Mouse (Mus musculus): ENCODE measurements around the gene Lingo1. TPM values are rescaled to one million over a fixed set of nuclear protein-coding genes. Genes with fewer than 3 reads are reported as not detected.

Lingo1 gene
- total RNA-seq, 2 experiments from 2014 or later, result 285 to 307 TPM

DNA sequence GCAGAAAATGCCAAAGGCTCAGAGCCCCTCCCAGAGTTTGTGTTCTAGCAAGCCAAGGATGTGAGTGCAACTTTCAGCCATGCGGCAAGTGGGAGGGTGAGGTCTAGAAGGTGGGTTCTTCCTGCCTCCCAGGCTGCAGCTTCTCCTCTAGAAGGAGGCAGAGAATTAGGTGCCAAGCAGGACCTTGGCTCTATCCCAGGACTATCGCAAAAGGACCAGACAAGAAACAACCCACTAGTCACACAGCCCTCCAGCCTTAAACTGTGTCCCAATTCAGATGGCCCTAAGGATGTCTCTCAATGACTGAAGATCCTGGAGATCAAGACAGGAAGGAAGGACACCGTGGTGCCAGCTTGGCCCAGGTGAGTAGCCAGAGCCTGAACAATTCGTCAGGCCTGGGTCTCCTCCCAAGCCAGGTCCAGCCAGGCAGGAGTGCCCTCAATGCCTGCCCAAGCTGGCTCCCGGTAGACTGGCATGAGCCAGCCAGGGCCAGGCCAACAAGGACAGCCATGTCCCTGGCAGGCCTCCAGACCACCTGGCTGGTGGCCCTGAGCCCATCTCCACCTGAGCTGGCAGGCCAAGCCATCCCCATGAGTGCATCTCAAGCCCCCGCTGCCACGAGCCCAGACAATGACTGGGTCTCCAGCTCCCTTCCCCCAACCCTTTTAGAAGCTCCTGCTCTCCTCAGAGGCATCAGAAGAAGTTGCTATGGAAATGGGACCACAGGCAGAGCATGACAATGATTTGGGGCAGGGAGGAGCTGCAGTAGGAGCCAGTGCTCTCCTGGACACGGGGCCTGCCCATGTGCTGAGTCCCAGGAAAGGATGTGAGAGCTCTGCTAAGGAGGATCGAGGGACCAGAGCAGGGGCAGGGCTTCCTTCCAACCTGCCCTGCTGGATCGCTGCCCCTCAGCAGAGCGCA lies 19.1 kb downstream of the Lingo1 start:
- DNase-seq (ENCODE audit: low spot score in 2 of 2), result peak; percentile 47 to 57

DNA sequence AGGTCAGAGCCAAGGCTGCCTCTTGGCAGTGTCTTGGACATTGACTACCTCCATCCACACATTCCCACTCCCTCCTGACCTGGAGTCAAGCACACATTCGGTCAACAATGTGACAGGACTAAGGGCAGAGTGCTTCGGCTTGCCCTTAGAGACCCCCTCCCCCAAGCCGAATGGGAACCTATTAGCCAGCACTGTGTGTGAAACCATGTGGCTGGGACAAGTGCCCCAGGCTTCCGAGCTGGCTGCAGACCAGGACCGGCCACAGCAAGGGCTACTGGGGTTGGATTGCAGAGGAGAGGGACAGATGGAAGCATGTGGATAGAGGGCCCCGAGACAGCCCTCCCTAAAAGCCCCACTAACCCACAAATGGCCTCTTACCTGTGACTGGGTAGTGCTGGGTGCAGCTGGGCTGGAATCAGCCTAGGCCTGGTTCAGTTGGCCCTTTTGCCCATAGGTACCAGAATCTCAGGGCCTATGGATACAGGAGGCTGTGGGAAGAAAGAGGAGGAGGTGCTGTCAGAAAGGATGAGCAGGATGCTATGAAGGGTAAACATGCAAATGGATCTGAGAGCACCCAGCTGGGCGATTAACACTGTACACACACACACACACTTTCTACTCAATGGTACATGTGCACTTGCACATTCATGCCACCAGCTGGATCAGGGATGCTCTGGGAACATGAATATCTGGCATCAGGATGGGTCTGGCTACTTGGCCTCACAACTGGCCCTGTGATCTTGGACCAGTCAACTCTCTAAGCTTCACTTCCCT lies 20.9 kb downstream of the Lingo1 start:
- no peak for DNase-seq (ENCODE audit: low spot score in 2 of 2)

DNA sequence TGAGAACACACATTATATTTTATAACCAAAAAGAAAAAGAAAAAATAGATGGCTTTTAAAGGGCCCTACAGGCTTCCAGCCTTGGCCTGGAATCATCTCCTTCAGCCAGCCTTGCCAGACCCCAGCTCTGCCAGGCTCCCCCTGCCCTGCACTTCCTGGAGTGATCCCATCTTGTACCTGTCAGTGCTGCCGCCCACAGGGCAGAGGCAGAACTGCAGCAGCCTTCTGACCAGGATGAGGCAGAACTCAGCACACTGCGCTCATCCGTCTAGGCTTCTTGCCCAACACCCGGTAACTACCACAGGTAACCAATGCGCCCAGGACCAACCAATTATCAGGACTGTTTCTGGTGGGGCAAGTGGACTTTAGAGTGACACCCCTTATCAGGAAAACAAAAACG lies 22.0 kb downstream of the Lingo1 start:
- peak; percentile 70 to 79 for DNase-seq (ENCODE audit: low spot score in 2 of 2)

DNA sequence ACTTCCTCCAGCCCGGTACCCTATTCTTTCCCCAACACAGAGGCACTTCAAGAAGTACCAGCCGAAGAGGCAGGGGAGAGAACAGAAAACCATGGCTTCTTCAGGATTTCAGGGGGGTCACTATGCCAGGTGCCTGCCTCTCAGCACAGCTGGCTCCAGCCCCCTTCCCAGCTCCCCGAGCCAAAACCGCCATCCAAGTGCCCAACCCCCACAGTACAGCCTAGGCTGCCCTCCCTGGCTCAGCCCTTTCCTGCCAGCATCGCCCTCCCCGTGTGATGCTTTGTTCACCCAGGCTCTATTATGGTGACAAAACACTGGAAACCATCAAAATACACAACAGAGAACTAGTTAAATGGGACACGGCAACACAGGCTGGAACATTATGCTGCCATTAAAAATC lies 22.6 kb downstream of the Lingo1 start:
- no peak for DNase-seq (ENCODE audit: low spot score in 2 of 2)

DNA sequence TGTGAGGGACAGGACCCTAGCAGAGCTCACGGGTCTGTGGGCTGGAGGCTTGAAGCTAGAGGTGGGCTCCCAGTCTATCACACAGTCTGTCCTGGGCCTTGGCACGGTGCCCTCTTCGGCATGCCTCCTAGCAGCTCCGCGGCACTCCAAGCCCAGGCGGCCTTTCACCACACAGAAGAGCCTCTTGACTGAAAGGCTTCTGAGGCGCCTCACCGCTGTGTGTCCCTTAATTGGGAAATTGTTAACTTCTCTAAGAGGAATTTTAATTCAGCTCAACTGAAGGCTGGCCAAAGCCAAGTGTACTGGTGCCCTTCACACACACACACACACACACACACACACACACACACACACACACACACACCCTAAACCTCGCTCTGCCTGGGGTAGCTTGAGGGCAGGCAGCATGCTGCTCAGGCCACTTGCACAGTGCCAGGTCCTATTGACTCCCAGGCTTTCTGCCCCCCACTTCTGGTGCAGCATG lies 28.6 kb downstream of the Lingo1 start:
- DNase-seq (ENCODE audit: low spot score in 2 of 2), result peak; percentile 58 to 73

DNA sequence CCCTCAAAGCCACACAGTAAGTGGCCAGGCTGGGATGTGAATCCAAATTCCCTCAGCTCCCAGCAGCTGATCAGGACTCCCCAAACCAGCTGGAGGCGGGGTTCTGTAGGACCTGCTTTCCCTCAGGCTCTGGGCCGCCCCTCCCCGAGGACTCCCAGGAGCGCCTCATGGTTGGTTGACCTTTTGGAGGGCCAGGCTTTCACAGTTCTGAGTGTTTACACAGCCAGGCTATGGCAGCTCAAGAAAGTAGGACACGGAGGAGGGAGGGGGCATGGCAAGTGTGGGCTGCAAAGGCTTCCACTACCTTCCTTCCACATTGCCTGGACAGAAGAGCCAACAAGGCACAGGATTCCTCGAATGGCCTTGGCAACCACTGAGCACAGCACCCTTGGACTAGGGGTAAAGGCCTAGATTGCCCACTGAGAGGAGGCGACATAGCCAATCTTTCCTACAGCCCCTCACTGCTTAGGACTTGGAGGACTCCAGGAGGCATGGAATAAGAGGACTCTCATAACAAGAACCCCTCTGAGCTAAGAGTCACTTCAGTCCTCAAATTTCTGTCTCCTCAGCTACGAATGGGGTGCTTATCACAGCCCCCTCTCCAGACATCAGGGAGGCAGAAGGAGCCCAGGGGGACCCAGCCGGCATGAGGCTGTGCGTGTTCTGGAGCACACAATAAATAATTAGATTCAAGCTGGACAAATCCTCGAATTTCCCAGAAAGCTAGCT lies 29.5 kb downstream of the Lingo1 start:
- DNase-seq (ENCODE audit: low spot score in 2 of 2), result no peak

DNA sequence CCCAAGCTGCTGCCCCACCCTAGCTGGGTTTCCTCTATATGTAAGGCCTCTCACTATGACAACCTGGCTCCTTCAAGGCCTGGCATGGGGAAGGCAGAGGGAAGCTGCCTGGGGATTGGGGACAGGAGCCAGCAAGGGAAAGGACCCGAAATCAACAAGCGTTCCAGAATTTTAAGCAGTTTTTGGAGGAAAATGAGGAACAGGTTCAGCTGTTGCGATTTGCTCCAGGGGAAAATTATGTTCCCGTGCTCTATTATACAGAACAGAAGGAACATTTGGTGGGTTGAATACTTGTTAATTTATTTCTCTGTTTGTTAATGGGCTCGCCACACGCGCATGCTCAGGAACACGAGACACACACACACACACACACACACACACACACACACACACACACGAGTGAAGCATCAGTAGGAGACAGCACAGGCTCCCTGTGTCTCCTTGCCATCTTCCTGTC lies 34.1 kb downstream of the Lingo1 start:
- DNase-seq (ENCODE audit: low spot score in 2 of 2), result peak; percentile 56 to 63

DNA sequence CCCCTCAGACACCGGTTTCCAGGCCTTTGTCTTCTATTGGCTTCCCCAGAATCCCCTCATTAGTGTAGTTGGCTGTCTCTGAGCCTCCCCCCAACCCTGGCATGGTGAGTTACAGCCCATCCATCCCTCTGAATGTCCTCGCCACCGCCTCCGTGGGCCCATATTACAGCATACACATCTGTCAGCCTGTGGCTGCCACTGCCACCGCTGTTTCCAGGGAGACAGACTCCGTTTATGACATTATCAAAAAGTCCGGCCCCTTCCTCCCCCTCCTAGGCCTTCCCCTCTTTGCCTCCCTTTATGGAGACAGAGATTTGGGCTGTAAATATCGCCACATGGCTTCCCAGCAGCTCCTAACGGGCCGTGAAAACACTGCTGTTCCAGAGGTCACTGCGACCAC lies 38.5 kb downstream of the Lingo1 start:
- no peak for DNase-seq (ENCODE audit: low spot score in 2 of 2)

DNA sequence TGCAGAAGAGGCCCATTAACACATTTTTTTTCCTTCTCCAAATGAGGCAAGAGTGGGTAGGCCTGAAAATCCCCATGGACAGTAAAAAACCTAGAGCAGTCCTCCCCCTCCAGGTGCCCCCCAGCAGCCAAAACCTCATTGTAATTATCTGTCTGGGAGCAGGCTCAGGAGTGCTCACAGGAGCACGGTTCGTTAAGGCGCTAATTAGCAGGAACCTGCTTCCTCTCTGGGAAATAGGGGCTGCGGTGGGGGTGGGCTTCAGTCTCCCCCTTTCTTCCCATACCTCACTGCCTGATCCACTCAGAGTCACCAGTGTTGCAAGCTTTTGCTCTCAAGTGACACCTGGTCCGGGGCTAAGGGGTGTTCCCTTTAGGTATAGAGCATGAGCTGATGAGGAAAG lies 41.1 kb downstream of the Lingo1 start:
- no peak for DNase-seq (ENCODE audit: low spot score in 2 of 2)

DNA sequence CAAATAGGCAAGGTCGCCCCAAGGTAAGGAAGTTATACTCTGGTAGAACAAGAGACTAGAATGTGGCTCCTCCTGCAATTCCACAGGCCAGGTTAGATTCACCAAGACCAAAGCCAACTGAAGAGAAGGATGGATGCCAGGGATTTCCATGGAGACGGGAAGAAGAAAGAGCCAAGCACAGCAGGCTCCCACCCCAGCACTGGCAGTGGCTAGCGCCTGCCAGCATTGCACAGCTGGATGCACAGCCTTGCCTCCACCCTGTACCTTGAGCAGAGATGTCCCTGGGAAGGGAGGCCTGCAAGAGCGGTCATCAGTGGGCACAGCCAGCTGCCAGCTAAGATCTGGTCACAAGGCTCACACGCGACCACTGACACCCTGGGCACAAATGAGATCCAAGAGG lies 42.9 kb downstream of the Lingo1 start:
- no peak for DNase-seq (ENCODE audit: low spot score in 2 of 2)

DNA sequence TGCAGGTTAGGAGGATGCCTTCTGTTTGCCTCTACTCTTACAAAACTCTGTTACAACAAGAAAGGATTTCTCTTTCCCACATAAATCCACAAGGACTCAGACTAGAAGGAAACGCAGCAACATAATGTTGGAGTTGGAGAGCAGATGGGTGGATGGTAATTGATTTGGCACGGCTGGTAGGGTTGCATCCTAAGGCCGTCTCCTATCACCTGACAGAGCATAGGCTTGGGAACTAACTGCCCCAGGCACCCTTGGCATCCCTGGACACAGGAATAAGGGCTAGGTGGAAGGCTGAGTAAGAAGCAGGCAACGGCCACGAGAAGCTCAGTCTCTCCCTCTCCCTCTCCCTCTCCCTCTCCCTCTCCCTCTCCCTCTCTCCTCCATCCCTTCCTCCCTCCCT lies 48.2 kb downstream of the Lingo1 start:
- DNase-seq (ENCODE audit: low spot score in 2 of 2), result no peak

DNA sequence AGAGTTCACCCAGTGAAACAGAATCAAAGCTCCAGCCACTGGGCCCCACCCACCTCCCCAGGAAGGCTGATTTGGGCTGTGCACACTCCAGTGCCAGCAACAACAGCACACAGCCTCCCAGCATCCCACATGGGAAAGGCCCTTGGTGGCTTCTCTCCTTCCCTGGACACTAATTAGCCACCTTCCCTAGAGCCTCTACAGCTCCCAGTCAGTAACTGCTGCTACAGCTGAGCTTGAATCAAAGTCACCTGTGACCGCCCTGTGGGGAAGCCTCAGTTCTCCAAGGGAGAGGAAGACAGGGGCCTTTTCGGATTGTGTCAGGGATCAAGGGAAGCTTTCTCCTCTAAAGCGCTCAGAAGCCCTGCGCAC lies 49.4 kb downstream of the Lingo1 start:
- no peak for DNase-seq (ENCODE audit: low spot score in 2 of 2)

DNA sequence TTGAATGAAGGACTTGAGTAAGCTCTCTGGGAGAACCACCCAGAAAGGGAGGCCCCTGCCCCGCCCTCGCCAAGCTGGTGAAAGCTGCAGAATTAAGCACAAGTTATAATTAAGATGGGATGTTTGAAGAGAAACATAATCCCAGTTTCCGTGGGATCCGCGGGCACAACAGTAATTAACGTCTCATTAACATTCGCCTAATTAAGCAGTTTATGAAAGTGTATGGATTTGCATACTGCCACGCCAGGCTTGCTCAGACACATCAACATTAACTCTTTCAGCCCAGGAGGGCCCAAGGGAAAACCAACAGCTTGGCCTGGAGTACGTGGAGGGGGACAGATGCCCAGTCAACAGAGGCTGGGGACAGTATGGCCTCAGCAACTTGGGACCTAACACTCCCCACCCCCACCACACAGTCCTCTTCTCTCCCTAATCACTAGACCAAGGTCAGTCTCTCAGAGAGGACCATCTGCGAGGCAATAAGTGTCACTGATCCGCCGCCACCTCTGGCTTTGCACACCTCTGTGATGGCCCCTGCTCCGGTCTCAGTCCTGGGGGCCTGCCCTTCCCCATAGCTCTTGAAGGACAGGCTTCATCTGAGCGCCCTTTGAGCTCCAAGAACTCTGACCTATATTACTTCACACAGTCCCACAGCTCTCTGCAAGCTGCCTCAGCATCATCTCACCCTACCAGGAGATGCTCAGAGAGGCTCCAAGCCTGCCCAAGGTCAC lies 49.9 kb downstream of the Lingo1 start:
- DNase-seq (ENCODE audit: low spot score in 2 of 2), result no peak

DNA sequence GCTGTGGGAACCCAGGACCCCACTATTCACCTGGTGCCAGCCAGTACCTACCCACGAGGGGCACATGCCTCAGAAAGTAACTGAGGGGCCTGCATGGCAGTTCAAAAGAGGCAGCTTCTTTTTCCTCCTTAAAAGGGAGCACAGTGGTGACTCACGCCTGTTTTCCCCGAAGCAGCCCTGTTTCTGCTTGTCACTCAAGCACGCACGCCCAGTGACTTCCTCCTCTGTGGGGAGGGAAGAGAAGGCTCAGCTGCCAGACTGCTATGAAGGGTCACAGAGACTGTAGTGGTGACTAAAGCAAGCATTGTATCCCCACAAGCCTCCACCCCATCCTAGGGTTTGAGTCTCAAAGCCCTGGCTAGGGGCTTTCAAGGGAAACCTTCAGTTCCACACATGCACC lies 51.9 kb downstream of the Lingo1 start:
- DNase-seq (ENCODE audit: low spot score in 2 of 2), result no peak

DNA sequence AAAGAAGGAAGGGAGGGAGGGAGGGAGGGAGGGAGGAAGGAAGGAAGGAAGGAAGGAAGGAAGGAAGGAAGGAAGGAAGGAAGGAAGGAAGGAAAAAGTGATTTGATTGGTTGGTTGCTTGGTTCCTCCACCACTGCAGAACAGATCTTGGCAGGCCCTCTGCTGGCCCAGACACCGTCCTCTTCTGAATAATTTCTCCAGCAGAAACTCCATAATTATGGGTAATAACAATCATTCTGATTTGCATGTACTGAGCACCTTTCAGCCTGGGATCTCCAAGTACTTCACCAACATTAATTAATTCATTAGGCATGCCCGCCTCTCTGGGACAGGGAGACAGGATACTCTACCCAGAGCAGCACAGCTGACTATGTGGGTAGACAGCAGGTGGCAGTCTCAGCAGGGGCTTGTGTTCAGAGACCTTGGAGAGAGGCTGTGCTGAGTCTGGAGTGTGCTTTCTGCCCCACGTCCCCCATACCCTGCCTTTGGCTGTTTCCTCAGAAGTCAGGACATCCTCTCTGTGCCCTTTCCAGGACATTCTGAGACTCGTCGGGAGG lies 57.0 kb downstream of the Lingo1 start:
- peak; percentile 49 to 61 for DNase-seq (ENCODE audit: low spot score in 2 of 2)

DNA sequence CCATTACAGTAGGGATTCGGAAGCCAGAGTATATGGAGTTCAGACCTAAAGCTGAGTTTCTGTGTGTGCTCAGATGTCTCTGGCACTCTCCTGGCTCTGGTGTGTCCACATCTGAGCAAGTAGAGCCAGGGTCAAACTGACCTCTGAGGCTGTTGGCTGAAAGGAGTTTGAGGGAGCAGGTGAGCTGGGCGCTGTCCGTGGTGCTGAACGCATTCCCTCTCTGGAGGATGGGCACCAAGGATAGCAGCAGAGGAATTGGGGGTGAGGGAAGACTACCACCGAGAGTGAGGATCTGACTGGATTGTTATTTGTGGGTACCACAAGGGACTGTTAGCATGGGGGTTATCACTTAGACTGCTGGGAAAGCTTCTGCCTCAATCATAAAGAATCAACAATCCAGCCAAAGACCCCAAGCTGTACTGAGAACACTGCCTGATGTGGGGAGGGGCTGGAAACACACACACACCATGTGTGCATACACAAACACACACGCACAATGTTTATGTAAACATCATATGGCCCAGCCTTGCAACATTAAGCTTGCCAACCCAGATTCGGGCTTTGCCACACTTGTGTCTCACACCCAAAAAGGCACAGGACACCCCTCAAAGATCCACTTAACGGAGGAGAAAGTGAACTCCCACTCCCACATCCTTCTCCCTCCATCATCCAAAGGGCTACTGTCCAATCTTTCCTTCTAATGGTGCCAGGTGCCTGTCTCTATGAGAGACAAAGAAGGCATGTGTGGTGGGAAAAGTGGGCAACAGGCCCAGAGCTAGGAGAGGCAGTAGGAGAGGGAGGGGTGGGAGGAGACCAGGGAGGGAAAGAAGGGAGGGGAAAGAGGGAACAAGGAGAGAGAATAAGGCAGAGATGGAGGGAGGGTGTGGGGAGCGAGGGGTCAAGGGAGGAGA lies 57.8 kb downstream of the Lingo1 start:
- peak; percentile 63 to 73 for DNase-seq (ENCODE audit: low spot score in 2 of 2)

DNA sequence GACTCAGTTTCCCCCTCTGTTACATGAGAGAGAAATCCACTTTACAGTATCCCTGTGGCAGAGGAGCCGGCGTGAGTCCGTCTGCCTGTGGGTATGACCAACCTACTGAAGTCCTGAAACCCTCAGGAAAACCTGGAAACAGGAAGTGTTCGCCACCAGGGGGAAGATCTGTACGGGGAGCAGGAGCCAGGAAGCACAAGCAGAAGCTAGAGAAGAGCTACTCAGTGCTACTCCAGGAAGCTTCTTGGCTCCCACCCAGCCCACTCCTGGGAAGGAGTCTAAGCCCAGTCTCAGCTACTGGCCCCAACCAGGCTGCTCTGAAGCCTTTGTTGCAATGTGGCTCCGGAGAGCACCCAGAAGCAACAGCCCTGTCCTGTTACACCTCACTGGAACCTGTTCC lies 61.9 kb downstream of the Lingo1 start:
- DNase-seq (ENCODE audit: low spot score in 2 of 2), result no peak

DNA sequence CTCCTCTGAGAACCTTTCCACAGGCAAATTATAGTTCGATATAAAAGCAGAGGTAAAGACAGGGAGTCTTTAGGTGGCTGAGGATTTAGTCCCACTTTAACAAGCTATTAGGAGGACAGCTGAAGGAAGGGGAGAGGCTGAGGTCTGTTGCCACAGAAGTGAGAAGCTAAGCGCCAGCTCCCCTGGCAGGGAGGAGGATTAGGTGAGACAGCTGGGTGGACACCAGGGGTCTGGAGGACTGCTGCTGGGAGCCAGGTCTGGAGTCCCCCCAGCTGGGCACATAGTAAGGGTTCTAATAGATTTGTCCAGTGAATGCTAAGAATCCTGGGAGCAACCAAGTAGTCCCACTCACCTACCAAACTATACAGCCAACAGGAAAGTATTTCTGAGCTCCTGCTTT lies 65.3 kb downstream of the Lingo1 start:
- no peak for DNase-seq (ENCODE audit: low spot score in 2 of 2)

DNA sequence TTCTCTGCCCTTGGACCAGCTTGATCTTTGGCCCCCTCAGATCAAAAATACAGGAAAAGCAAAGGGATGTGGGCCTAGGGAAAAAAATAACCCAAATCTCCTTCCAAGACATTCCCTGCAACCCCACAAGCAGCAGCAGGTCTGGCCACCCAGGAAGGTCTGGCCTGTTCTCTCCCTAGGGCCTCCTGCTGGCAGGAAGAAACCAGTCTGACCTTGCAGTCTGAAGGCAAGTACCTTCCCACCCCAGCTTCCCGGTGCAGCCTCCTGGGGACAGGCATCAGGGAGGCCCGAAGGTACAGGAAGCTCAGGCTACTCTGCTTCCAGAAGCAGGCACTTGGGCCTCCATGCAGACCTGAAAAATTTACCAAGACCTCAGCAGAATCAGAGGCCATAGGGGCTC lies 67.1 kb downstream of the Lingo1 start:
- DNase-seq (ENCODE audit: low spot score in 2 of 2), result no peak
